Mouse (Mus musculus): Measurements from ENCODE around the gene Fgf8.
A peak's percentile ranks its signal among the peaks of the same experiment; 100 is the strongest.

Fgf8 gene

DNA sequence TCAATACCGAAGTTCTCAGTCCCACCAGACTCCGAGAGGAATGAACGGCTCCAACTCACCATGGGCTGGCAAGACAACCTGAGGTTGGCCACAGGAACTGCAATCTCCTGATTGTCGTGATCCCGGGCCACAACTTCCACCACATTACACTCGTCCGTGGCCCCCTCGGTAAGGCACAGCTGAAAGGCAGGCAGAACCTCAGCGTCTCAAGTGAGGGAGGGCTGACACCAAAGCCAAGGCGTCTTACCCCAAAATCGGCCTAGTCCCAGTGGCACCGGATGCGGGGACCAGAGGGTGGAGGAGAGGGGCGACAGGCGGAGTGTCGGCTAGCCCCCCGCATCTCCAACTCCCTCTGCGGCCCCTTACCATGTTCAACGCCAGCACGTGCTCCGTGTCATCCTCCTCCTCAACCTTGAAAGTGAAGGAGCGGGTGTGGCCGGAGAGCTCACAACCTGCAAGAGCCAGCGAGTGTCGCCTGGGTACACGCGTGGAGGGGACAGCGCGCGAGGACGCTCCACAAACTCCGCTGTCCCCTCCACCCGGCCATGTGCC lies 6.1 kb upstream of the Fgf8 start:
- no peak for DNase-seq (ENCODE audit: low read depth)

DNA sequence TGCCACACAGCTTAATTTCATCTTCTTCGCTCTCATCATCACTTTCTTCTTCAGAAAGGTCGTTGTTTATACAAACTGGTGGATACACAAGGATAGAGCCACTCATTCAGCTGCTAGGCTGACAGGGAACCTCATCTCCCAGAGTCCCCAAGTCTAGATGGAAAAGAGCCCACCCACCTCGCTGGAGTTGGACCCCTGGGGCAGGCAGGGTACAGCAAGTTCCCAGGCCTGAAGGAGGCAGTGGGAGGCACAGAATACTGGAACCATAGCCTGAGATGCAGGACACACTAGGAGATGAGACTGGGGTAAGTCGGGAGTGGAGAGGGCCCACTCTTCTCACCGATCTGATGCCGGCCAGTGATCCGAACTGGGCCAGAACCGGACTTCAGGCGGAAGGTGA lies 5.5 kb upstream of the Fgf8 start:
- no peak for DNase-seq (ENCODE audit: low read depth)

DNA sequence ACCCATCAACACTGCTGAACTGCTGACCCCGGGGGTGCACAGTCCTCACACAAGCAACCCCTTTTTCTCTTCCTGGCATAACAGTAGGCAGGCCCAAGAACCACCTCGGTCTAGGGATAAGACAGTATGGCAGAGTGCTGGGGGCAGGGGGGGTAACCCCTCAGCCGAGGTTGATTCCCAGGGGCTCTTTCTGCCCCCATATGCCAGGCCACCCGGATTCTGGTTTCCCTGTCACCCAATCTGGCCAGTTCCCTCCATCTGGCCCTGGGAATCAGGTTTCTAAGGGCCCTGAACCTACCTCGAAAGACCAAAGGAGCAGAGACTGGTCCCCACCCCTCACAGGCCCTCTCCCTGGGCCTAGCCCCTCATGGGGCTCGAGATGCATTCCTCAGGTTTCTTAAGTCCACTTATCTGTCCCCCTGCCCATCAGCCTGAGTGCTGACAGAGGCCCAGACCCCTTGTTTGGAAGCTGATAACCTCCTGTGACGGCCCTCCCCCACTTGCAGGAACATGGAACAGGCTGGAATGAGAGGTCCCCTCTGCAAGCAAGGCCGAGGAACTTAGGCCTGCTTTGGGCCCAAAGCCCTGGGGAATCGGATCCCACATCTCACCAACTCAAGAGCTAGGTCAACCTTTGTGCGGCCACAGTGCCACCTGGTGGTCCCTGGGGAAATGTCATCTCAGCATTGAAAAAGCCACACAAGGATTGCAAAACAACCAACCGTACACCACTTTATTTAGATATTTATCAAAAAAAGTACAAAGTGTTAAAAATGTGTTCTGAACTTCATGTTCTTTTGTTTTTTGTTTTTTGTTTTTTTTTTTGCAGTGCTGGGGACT lies 4.5 kb upstream of the Fgf8 start:
- peak; percentile 93 for DNase-seq (ENCODE audit: low read depth)

DNA sequence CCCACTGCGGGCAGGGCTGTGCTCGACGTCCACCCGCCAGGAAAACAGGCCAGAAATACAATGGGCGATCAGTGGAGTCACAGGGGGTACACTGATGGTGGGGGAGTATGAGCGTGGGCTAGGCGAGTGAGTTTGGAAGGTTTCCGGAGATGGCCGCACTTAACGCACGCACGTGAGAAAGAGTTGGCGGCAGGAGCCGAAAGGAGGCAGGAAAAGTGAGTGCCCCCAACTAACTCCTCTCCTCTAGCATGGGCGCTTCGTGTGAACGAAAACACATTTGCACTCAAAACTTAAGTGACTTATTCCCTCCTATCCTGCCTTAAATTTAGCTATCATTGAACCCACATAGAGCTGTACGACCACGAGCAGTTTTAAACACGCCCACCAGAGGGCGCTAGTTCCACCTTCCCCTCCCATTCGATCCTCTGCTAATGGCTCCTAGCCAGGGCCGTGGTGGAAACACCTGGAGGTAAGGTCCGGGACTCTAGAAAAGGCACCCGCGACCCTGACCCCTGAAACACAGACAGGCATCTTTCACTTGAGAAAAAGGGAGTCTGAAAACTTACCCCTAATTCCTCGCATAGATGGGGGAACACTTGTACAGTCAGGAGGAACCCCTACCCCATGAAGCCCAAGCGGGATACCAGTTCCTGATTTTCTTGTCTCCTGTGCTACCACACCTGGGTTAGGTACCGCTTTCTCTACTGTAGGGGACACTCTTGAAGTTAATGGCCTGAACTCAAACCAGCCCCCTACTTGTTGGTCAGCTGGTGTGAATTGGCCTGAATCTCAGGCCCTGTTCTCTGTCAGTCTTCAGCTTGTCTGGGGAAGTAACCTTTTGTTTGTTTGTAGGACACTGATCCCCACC lies 3.7 kb upstream of the Fgf8 start:
- DNase-seq (ENCODE audit: low read depth), result peak; percentile 77

DNA sequence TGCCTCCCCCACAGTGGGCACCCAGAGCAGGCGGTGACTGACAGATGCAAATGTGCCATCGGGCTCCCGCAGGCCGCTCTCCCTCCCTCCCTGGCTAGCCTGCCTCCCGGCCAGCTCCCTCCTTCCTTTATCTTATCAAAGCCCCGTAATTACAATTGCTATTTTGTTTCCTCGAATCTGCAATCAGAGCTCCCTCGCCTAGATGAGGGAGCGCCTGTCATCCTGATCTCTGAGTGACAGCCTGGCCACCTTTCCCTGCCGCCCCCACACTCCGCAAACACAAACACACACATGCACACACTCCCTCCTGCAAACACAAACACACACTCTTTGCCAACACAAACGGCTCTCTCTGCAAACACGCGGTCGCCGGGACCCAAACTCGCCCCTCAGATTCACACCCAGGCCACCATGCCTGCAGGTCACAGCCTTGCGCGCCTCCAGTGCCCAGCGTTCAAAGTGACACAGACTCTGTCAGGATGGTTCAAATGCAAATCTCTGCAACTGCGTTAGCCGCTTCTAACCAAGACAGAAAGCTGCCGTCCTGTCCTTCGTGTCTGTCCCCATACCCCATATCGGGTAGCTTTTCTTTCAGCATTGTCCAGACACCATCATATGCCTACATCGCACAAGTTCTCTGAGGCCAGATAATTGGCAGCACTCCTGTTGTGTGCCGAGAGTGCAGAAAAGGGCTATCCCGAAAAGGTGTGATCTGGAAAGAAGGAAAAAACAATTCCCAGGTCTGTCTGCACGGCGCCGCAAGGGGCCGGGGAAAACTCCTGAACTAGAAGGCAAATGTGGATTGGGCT lies 2.8 kb upstream of the Fgf8 start:
- no peak for DNase-seq (ENCODE audit: low read depth)

DNA sequence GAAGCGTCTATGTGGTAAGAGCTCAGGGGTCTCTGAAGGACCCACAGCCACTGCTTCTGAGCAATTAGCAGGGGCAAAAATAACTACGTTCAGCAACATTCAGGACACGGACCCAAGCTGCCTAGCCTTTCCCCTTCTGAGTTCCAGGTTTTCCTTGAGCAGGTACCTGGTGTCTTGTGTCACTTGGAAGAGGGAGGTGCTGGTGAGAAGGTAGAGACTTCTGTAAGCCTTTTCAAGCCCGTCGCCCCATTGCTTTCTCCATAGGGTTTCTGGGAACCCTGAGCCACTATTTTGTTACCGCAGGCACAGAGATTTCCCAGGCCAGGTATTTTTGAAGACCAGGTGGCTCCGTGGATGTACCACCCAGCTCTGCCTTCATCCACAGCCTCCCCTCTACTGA lies 904 bp upstream of the Fgf8 start:
- no peak for DNase-seq (ENCODE audit: low read depth)

DNA sequence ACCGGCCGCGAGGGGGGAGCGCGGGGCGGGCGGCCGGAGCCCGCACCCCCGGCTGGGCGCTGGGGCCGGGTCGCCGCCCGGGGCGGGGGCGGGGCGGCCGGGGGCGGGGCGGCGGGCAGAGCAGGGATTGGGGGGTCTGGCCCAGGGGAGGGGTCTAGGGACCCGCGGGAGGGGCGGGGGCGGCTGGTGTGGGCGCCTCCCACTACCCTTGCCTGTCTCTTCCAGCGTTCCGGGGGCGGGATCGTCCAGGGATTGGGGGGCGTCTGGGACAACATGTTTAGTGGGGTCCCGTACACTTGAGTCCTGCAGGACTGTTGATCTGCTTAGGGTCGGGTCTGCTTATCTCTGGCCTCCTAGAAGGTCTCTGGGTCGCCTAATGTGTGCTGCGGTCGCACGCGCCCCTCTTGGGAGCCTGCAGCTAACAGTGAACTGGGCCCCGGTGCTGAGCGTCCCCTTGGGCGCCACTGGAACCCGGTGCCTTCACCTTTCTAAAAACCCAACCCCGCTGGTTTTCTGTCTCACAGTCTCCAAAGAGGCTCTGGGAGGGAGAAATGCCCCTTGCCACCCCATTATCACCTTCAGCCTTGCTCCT lies 365 bp upstream of the Fgf8 start:
- DNase-seq (ENCODE audit: low read depth), result no peak

DNA sequence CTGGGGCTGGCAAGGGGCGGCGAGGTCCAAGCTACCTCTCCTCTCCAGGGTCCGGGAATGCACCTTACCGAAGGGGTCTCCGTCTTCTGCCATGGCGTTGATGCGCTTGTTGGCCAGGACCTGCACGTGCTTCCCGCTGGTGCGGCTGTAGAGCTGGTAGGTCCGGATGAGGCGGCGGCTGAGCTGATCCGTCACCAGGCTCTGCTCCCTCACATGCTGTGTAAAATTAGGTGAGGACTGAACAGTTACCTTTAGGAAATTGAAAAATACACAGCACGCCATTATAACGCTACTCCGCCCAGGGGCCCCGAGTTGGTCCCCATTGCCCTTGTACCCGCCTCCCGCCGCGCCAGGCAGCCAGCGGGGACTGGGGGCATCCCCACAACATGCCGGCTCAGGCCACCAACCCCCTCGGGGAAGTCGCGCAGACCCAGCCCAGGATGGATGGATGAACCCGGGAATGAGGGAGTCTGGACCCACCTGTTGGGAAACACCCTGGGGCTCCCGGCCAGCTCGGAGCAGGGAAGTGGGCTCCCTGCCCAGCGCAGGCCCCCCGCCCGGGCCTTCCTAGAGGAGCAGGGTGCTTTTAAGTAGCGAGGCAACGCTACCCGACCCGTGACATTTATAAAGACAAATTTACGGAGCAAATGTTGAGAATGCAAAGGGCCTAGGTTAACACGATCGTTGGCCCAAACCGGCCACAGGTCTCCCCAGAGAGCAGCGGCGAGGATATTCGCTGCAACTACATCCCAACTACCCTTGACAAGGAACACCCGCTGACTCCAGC lies 1.1 kb downstream of the Fgf8 start:
- no peak for DNase-seq (ENCODE audit: low read depth)

DNA sequence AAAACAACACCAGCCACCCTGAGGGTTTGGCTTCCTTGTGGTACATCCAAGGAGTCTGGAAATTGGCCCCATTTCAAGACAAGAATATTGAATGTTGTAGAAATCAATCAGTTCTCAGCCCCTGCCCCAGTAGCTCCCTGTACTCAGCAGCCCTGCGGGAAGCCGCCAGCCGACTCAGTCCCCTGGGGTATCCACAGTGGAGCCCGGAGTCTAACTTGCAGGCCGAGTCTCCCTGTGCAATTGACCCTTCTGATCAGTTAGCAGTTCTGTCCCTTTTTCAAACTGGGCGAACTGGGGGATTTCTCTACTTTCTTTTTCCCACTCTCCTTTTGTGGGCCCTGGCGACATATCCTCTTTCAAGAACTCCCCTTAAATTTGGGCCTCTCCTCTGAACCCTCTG lies 1.9 kb downstream of the Fgf8 start:
- no peak for DNase-seq (ENCODE audit: low read depth)

DNA sequence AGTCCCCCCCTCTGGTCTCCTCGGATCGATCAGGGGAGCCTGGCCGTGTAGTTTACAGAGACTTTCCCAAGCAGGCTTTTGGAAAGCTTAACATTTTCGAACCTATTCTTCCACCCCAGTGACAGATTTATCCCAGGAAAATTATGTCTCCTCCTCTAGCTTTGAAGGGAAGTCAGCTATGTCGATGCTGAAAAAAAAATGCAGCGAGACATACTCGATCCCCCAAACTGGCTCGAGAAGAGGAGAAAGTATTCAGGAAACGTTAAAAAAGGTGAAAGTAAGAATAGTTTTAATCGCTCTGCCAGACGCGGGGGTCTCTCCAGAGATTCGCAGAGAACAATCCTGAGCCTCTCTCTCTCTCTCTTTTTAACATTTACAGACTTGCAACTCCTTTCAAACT lies 2.5 kb downstream of the Fgf8 start:
- no peak for DNase-seq (ENCODE audit: low read depth)

DNA sequence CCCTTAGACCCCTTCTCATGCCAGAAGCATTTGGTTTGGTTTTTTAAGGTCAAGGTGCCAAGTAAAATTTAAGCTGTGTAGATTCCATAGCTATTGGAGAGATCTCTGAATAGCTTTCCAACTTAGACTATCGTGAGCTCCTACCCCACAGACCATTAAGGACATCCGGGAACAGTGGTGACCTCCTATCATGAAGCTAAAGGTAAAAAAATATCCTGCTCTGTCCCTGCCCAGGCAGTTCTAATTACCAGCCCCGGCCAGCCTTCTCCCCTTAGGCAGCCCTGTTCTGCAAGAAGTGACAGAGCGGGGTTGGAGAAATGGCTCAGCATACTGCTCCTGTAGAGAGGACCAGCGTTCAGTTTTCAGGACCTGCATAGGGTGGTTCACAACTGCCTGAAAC lies 4.2 kb downstream of the Fgf8 start:
- no peak for DNase-seq (ENCODE audit: low read depth)

DNA sequence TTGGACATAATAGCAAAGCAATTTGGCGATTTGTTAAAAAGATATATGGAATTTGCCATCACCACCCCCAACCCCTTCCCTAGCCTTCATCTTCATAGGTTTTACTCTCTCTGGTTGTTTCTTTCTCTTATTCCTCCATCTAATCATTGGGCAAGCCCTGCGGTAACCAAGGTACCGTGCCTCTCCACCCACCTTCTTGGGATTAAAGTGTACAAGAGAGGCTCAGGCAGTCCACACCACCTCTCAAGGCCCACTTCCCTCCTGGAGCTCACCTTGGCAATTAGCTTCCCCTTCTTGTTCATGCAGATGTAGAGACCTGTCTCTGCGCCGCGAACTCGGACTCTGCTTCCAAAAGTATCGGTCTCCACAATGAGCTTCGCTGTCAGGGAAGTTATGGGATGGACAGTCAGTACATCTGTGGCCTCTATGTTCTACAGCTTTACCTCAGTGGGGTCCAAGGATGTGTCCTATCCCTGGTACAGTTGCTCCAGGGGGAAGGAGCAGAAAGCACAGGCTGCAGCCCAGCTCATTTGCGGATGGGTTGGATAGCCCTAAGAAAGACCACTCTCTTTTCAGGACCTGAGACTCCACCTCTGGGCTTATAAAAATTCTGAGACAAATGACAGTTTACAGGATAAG lies 4.8 kb downstream of the Fgf8 start:
- DNase-seq (ENCODE audit: low read depth), result no peak

DNA sequence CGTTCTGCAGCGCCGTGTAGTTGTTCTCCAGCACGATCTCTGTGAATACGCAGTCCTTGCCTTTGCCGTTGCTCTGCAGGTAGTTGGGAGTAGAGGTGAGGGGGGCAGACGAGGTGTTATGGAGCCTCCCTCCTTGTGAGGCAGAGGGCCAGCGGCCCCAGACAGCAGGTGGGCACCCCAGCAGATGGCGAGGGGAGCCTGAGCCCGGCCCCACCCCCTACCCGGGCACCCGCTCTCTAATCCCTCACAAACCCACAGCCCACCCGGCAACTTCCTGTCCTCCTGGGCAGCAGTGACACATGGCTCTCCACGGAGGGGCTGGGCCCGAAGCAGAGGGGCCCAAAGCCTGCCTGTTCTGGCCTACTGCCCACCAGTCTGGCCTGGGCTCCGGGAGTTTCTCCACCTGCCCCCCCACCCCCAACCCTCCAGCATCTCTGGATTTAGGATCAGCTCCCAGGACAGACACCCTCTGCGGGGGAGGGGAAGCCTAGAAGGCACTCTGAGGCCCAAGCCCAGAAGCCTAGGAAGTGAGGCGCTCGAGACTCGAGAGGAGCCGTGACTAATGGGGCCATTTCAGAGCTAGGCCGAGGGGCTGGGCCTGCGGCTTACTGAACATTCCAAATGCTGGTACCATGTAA lies 5.4 kb downstream of the Fgf8 start:
- DNase-seq (ENCODE audit: low read depth), result no peak

DNA sequence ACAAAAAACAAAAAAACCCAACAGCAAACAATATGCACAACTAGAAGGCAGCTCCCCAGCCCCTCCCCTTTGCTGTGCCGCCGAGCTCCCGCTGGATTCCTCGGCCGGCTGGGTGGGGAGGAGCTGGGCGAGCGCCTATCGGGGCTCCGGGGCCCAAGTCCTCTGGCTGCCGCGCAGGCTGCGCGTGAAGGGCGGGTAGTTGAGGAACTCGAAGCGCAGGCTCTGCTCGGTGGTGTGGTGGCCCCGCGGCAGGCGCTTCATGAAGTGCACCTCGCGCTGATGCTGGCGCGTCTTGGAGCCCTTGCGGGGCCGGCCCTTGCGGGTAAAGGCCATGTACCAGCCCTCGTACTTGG lies 5.9 kb downstream of the Fgf8 start:
- no peak for DNase-seq (ENCODE audit: low read depth)

DNA sequence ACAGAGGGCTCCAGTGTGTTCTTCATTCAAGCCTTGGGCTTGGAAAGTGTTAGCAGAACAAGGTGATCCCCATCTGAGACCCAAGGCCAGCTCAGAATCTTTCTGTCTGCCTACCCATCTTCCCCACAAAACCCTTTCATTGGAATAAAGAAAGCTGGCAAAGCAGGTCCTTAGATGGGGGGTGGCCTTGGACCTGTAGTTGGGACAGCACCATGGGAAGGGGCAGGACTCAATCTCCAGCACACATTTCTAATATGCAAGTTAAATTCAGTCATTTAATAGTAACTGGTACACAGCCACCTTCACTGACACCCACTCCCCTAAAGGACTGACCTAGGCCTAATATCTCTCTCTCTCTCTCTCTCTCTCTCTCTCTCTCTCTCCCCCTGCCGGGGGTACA lies 6.5 kb downstream of the Fgf8 start:
- no peak for DNase-seq (ENCODE audit: low read depth)

DNA sequence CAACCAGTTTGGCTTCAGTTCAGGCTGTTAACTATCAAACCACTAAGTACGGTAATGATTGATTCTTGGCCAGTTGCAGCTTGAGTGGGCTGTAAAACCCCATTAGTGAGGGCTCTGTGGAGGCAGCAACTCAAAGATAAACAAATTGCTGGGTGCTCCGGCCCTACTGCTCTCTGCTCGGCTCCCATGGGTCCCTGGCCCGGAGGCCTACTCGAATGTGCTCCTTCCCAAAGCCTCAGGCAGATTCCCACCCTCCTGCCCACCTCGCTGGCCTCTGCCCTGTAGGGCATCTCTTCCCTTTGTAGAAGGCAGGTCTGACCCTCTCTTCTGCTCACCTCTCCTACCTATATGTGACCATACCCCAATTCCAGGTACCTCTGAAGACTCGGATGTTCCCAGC lies 8.0 kb downstream of the Fgf8 start:
- DNase-seq (ENCODE audit: low read depth), result no peak

DNA sequence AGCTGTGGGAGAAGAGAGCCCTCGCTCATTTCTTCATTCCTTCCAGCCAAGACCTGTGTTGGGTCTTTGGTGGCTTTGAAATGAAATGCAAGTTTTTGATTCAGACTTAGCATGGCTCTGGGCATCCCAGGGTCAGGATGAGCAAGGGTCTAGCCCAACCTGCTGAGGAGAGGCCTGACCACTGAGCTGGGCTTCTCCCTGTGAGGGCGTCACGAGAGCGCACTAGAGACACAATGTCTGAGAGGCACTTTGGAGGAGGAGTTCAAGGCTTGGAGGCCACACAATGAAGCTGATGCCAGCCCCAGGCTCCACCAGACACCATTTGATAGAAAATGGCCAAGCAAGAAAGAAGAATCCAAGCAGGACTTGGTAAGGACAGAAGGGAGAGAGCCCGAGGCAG lies 8.5 kb downstream of the Fgf8 start:
- DNase-seq (ENCODE audit: low read depth), result no peak

DNA sequence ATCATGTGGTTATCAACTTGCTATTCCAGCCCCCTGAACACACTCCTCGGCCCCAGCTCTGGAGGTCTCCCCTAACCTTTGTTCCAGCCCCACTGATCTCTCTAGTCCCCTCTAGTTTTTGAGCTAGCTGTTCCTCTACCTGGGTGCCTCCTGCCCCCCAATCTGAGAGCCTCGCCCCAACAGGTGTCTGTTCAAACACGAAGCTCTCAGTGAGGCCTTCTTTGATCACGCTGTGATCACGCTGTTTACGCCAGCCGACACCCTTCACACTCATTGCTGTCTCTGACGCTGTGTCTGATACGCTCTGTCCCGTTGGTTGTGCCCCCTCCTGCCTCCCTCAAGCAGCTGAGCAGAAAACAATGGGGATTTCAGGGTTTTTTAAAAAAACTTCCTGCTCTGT lies 9.2 kb downstream of the Fgf8 start:
- DNase-seq (ENCODE audit: low read depth), result no peak

DNA sequence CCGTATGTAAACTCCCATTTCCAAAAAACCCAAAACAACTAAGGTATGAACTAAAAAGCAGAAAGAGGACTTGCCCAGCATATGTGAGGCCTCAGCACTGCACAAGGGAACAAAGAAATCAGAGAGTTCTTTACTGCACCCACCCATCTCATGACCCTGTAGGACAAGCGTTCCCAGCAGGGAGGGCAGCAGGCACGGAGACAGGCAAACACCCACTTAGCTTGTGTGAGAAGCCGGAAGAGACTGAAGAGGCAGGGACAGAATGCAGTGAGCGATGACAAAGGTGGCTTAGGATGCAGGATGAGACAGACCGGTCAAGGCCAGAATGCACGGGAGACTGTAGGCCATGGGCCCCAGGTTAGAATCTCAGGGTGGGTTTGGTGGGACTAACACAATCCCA lies 11.1 kb downstream of the Fgf8 start:
- DNase-seq (ENCODE audit: low read depth), result no peak

DNA sequence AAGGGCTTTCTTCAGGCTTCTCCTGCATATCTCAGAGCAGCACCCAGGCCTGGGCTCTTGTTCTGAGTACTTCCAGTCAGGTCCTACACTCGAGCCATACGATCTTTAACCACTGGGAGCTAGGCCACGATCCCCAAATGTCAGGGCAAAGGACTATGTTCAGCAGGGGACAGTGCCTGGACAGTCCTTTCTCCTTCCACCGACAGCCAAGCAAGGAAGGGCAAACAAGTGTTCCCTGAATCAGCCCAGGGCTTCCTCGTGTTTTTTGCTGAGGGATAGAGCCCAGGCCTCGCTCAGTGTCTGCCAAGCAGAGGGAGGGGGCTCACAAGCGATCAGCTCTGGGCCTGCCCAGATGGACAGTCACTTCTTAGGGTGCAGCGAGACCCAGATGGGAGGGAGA lies 12.7 kb downstream of the Fgf8 start:
- DNase-seq (ENCODE audit: low read depth), result no peak

Measured in c-Kit-positive CD71-positive TER-119-negative erythroid progenitor cells, embryonic 14.5 days (primary cell).